Mouse (Mus musculus) lung, postnatal 4 days (tissue): ENCODE data around the gene Itgbl1.

Experiments used
- DNase-seq, 2 experiments: peaks; one replicate each; pipeline ENCODE4 v3.0.0; 2021

Itgbl1 gene

DNA sequence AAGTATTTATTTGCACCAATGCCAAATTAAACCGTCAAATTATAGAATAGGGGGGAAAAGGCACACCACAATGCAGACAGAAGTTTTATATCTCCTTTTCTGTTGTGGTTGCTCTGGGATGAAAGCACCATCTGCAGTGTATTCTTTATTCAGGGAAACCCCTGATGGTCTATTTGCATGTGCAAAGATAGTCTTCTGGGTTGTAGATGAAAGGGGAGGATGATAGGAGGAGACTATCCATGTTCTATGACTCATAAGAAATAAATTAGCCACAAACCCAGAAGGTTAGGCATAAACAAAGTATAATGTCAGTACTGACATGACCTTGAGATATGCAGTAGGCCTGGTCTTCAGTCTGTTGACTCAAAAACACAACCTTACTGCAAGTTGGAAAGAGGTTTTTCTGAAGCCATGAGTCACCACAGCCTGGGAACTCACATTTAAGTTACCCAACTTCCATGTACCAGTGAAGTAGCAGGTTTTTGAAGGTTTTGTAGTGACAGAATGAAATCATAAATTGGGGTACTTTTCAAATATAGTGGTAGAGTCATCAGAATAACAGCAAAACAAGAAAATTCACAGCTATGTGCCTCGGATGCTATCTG lies 330.9 kb downstream of the Itgbl1 start:
- no peak for DNase-seq
